Mouse (Mus musculus): ENCODE measurements at regions not wholly inside any gene's neighbourhood (a gene's known extent, or its start where the extent isn't known, plus 50 kb on each side); places are given as distances from the start of the nearest gene placed in this dataset.

DNA sequence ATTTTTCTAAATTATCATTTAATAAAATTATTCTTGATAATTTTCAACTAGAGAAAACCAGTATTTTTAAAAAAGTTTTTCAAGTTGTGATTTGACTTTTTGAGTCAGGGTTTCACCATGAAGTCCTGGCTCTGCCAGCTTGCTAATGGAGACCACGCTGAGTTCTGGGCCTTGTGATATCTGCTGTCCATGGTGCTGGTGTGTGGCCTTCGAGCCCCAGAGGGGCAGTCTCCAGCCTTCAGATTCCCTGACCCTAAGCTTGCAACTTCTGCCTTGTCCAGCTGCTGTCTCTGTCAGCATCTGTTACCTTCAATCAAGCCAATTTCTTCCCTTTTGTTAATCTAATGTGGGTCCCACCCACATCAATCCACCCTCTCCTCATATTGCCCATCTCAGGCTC lies 165.8 kb upstream of the Cntnap4 start:
- TF ChIP-seq POLR2A (IDR thresholded peaks at IDR 0.05; ENCODE audit: control insufficient read depth, low read depth, low read length) (no peak), CTCF (IDR thresholded peaks at IDR 0.05; ENCODE audit: control insufficient read depth, insufficient read depth, insufficient replicate concordance, low read depth, low read length) (no peak)
